Mouse (Mus musculus) bone marrow, adult 2 months (tissue): ENCODE data around the gene Hsd17b13.
A peak's percentile ranks its signal among the peaks of the same experiment; 100 is the strongest.

Experiments
- CTCF ChIP-seq: fragments of 200-500 bp; IDR thresholded peaks from 2 replicates; pipeline ENCODE4 v1.5.1; 2011; ENCODE audit warnings: low read length, control low read depth; ENCODE audit not compliant: control insufficient read depth, insufficient read depth
- POLR2A ChIP-seq: fragments of 200-500 bp; IDR thresholded peaks from 2 replicates; pipeline ENCODE4 v1.6.1; 2011; ENCODE audit warnings: low read depth, mild to moderate bottlenecking, control low read depth, low read length, borderline replicate concordance; ENCODE audit not compliant: control insufficient read depth

DNA sequence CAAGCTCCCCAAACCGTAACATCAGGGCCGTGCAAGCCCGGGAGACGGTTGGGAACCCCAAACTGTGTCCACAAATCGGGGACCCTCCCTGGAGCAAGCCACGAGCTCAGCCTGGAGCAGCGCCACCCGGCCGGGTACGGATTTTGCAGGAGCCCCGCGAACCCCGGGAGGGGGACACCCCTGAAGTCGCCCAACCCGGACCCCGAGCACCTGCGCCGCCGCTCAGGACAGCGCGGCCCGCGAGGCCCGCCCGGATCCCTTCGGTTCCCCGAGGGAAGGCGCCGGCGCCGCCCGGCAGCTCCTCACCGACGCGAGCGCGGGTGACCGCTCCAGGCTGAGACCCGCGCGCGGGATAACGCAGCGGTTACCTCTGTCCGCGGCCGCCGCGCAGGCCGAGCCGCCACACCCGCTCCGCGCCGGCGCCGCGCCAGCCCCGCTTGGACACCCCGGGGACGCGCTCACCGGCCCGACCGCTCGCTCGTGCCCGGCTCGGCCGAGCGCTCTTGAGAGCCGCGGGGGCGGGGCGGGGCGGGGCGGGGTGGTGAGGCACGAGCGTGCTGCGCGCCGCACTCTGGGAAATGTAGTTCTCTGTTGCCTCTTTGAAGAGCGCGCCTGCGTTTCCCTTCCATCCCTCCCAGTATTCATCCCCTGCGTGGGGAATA lies 66.3 kb downstream of the Hsd17b13 start, which contains the start of gene Klhl8:
- TF ChIP-seq POLR2A (peak; percentile 28; the same call in 1 of the 2 replicates), CTCF (no peak)
